Mouse (Mus musculus) cortical plate, adult 2 months (tissue): ENCODE data around the gene Coq10b.

Experiments used
- CTCF ChIP-seq: fragments of 200-500 bp; IDR thresholded peaks from 2 replicates; pipeline ENCODE4 v1.5.1; 2011; ENCODE audit warnings: mild to moderate bottlenecking, control low read depth, low read length; ENCODE audit not compliant: insufficient read depth; ENCODE audit errors: extremely low read depth
- POLR2A ChIP-seq: fragments of 200-500 bp; IDR thresholded peaks from 2 replicates; pipeline ENCODE4 v1.6.1; 2011; ENCODE audit warnings: mild to moderate bottlenecking, low read length, control low read depth; ENCODE audit not compliant: insufficient read depth; ENCODE audit errors: extremely low read depth

GRCm38 (mm10) chr1:55026444-55027252 lies 25.9 kb upstream of the Coq10b start:
- no peak for TF ChIP-seq POLR2A
- TF ChIP-seq CTCF, result no peak
